Mouse (Mus musculus) hindbrain, embryonic 12.5 days (tissue): ENCODE measurements at regions not wholly inside any gene's neighbourhood (a gene's known extent, or its start where the extent isn't known, plus 50 kb on each side); places are given as distances from the start of the nearest gene placed in this dataset.

ENCODE experiments used
- ATAC-seq: fragments of 200-750 bp; cut with Nextera tagmentation; 2 replicates; pipeline ENCODE4 v1.8.0; 2017; ENCODE audit warnings: moderate TSS enrichment; ENCODE audit not compliant: low FRiP score
- H3K27ac ChIP-seq: fragments of 300-500 bp; sonication (generic); 2 replicates; pipeline ENCODE4 v1.5.1; 2016; ENCODE audit warnings: mild to moderate bottlenecking
- H3K27me3 ChIP-seq: fragments of 300-500 bp; sonication (generic); 2 replicates; pipeline ENCODE4 v1.6.1; 2016; ENCODE audit warnings: mild to moderate bottlenecking
- H3K36me3 ChIP-seq: fragments of 300-500 bp; sonication (generic); 2 replicates; pipeline ENCODE4 v1.6.1; 2016; ENCODE audit warnings: mild to moderate bottlenecking
- H3K4me1 ChIP-seq: fragments of 300-500 bp; sonication (generic); 2 replicates; pipeline ENCODE4 v1.6.1; 2016
- H3K4me2 ChIP-seq: fragments of 300-500 bp; sonication (generic); replicated peaks from 2 replicates; pipeline ENCODE4 v1.6.1; 2016; ENCODE audit warnings: mild to moderate bottlenecking
- H3K4me3 ChIP-seq: fragments of 300-500 bp; sonication (generic); 2 replicates; pipeline ENCODE4 v1.5.1; 2016; ENCODE audit warnings: mild to moderate bottlenecking
- H3K9ac ChIP-seq: fragments of 300-500 bp; sonication (generic); 2 replicates; pipeline ENCODE4 v1.6.1; 2016; ENCODE audit warnings: mild to moderate bottlenecking, moderate library complexity
- H3K9me3 ChIP-seq: fragments of 300-500 bp; sonication (generic); replicated peaks from 2 replicates; pipeline ENCODE4 v1.6.1; 2016; ENCODE audit warnings: mild to moderate bottlenecking
- WGBS: fragments of 180-500 bp; shearing (Covaris S2); methylation state at CpG from one replicate; pipeline ENCODE4 v1.1.7; 2016; 5-methylcytosine and 5-hydroxymethylcytosine counted together

- WGBS: 69% methylated on average over 4 of the region's 4 CpGs
- H3K4me1 ChIP-seq: peaks cover 1% of the 10 kb centered on the region; the same call in 1 of the 2 replicates
- H3K4me2 ChIP-seq: no peak overlapping the region
- H3K27me3 ChIP-seq: no peaks in the 10 kb centered on the region
- no peak overlapping the region for H3K9ac ChIP-seq
- H3K27ac ChIP-seq: no peak overlapping the region
- no peaks in the 10 kb centered on the region for H3K9me3 ChIP-seq
- H3K36me3 ChIP-seq: no peaks in the 10 kb centered on the region
- H3K4me3 ChIP-seq: no peak overlapping the region
- no peak for ATAC-seq
Observed at GRCm38 (mm10) chr12:39952854-39953253, 85.0 kb downstream of the Arl4a start.

GRCm38 (mm10) chr12:39951911-39952310, 85.9 kb downstream of the Arl4a start:
- H3K4me2 ChIP-seq: no peak overlapping the region
- ATAC-seq: no peak
- no peak overlapping the region for H3K4me3 ChIP-seq
- WGBS: 88% methylated on average over 6 of the region's 6 CpGs
- no peak overlapping the region for H3K9ac ChIP-seq
- H3K27me3 ChIP-seq: no peaks in the 10 kb centered on the region
- H3K9me3 ChIP-seq: no peaks in the 10 kb centered on the region
- no peaks in the 10 kb centered on the region for H3K4me1 ChIP-seq
- H3K27ac ChIP-seq: no peak overlapping the region
- H3K36me3 ChIP-seq: no peaks in the 10 kb centered on the region

DNA sequence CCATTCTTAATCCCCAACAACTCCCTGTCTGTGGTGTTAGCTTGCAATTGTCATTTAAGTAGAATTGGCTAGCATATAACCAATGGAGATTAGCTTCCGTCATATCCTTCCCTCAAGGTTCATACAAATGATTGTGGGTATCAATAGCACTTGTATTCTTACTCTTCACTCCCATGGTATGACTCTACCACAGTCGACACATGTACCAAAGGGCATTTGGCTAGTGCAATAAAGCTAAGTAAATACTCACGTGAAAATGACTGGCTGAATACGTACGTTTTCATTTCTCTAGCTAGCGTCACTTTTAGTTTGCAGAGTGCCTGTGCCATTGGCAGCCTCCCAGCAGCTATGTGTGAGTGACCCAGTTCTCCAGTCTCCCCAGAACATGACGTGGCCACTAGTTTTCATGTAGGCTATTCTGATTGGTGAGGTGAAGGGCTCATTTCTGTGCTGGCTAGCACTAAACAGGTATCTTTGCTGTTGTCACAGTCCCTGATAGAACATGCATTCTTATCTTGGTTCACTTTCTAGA, 87.5 kb downstream of the Arl4a start:
- no peaks in the 10 kb centered on the region for H3K4me1 ChIP-seq
- H3K4me3 ChIP-seq: no peak overlapping the region
- no peak overlapping the region for H3K4me2 ChIP-seq
- WGBS: 91% methylated on average over 7 of the region's 7 CpGs
- no peaks in the 10 kb centered on the region for H3K27me3 ChIP-seq
- no peak overlapping the region for H3K27ac ChIP-seq
- no peaks in the 10 kb centered on the region for H3K9me3 ChIP-seq
- ATAC-seq: no peak
- H3K36me3 ChIP-seq: no peaks in the 10 kb centered on the region
- H3K9ac ChIP-seq: no peak overlapping the region

DNA sequence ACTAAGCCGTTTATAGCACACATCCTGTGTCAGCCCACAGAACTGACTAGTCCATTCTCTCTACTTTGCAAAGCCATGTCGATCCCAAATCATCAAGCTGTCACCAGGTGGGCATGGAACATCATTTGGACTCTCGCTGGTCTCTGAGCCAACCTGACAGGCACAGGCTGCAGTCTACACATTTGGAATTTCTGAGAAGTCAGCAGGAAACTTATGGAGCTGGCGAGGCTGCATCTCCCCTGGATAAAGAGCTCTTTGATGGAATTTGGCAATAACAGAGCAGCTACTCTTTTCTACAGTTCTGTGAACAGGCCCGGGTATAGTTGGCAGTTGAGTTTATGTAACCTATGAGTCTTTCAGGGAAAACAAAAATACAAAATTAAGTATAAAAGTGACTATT, 94.9 kb downstream of the Arl4a start:
- H3K27me3 ChIP-seq: no peaks in the 10 kb centered on the region
- no peak for ATAC-seq
- no peaks in the 10 kb centered on the region for H3K36me3 ChIP-seq
- no peak overlapping the region for H3K27ac ChIP-seq
- WGBS: 64% methylated on average over 5 of the region's 5 CpGs
- no peak overlapping the region for H3K4me2 ChIP-seq
- H3K4me1 ChIP-seq: no peaks in the 10 kb centered on the region
- no peaks in the 10 kb centered on the region for H3K9me3 ChIP-seq
- H3K9ac ChIP-seq: no peak overlapping the region
- no peak overlapping the region for H3K4me3 ChIP-seq

GRCm38 (mm10) chr12:39941162-39941561, 96.7 kb downstream of the Arl4a start:
- H3K27me3 ChIP-seq: no peaks in the 10 kb centered on the region
- H3K9ac ChIP-seq: no peak overlapping the region
- ATAC-seq: no peak
- H3K36me3 ChIP-seq: no peaks in the 10 kb centered on the region
- 91% methylated on average over 1 of the region's 1 CpGs for WGBS
- no peaks in the 10 kb centered on the region for H3K9me3 ChIP-seq
- H3K4me1 ChIP-seq: no peaks in the 10 kb centered on the region
- no peak overlapping the region for H3K4me2 ChIP-seq
- no peak overlapping the region for H3K27ac ChIP-seq
- H3K4me3 ChIP-seq: no peak overlapping the region

DNA sequence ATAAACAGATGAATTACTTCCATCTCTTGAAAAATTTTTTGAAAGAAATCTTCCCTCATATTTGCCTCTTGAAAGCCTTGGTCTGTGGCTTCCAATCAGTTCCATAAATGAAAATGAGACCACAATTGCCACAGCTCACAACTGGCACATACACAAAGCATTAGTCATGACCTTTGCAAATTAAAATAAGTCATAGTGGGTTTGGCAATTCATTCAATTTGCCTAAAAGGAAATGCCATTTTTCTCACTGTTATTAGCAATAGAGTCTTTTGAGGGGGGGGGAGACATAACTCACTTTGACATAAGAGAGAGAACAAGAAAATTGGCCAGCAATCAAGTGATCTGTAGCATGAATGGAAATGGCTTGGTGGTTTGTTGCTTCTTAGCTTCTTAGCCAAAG, 98.8 kb downstream of the Arl4a start:
- Histone ChIP-seq H3K4me1 (no peaks in the 10 kb centered on the region), H3K9ac (no peak overlapping the region), H3K36me3 (no peaks in the 10 kb centered on the region), H3K9me3 (no peaks in the 10 kb centered on the region), H3K4me3 (no peak overlapping the region), H3K27ac (no peak overlapping the region), H3K27me3 (no peaks in the 10 kb centered on the region), H3K4me2 (no peak overlapping the region)
- no peak for ATAC-seq

DNA sequence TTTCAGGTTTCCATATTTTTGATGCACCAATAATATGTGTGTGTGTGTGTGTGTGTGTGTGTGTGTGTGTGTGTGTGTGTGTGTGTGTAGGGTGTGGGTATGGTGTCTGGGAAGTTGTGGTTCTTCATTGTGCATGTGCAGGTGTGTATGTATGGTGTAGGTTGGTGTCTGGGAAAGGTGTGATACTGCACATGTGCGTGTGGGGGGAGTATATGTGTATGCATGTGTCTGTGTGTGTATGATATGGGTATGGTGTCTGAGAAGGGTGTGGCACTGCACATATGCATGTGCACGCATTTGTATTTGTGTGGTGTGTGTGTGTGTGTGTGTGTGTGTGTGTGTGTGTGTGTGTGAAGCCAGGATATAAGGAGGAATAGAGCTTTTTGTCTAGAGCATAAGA, 99.6 kb downstream of the Arl4a start:
- H3K27me3 ChIP-seq: no peaks in the 10 kb centered on the region
- H3K4me3 ChIP-seq: no peak overlapping the region
- ATAC-seq: no peak
- H3K4me1 ChIP-seq: no peaks in the 10 kb centered on the region
- WGBS: 92% methylated on average over 2 of the region's 2 CpGs
- H3K9ac ChIP-seq: no peak overlapping the region
- H3K27ac ChIP-seq: no peak overlapping the region
- no peaks in the 10 kb centered on the region for H3K9me3 ChIP-seq
- no peaks in the 10 kb centered on the region for H3K36me3 ChIP-seq
- H3K4me2 ChIP-seq: no peak overlapping the region

- Histone ChIP-seq H3K4me1 (no peaks in the 10 kb centered on the region), H3K4me3 (no peak overlapping the region), H3K27me3 (no peaks in the 10 kb centered on the region), H3K9ac (no peak overlapping the region), H3K9me3 (no peaks in the 10 kb centered on the region), H3K4me2 (no peak overlapping the region), H3K27ac (no peak overlapping the region), H3K36me3 (no peaks in the 10 kb centered on the region)
- no peak for ATAC-seq
- 63% methylated on average over 11 of the region's 11 CpGs for WGBS
Observed at GRCm38 (mm10) chr12:39936331-39936730, 101.5 kb downstream of the Arl4a start.

DNA sequence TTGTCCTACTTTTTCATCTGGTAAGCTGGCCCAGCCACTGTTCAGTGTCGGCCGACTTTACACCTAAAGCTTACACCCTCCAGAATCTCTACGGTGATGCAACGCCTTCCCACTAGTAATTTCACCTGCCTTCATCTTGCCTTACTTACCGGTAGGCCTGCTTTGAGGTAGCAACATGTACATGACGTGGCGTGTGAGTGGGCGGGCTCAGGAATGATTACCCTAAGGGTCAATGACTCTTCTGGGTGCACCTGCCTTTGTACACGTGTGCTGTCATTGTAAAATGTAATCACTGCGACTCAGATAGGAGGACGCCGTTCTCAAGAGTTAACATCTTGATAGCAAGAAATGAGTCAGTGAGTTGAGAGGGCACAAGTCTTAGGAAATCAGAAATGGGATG, 102.0 kb downstream of the Arl4a start:
- Histone ChIP-seq H3K27ac (no peak overlapping the region), H3K9me3 (no peaks in the 10 kb centered on the region), H3K4me2 (no peak overlapping the region), H3K36me3 (no peaks in the 10 kb centered on the region), H3K27me3 (no peaks in the 10 kb centered on the region), H3K9ac (no peak overlapping the region), H3K4me3 (no peak overlapping the region), H3K4me1 (no peaks in the 10 kb centered on the region)
- 87% methylated on average over 12 of the region's 12 CpGs for WGBS
- no peak for ATAC-seq

GRCm38 (mm10) chr12:39934877-39935276, 102.9 kb downstream of the Arl4a start:
- no peaks in the 10 kb centered on the region for H3K9me3 ChIP-seq
- no peaks in the 10 kb centered on the region for H3K36me3 ChIP-seq
- no peaks in the 10 kb centered on the region for H3K27me3 ChIP-seq
- ATAC-seq: no peak
- H3K4me2 ChIP-seq: no peak overlapping the region
- H3K4me3 ChIP-seq: no peak overlapping the region
- H3K4me1 ChIP-seq: no peaks in the 10 kb centered on the region
- 78% methylated on average over 4 of the region's 4 CpGs for WGBS
- no peak overlapping the region for H3K9ac ChIP-seq
- H3K27ac ChIP-seq: no peak overlapping the region

DNA sequence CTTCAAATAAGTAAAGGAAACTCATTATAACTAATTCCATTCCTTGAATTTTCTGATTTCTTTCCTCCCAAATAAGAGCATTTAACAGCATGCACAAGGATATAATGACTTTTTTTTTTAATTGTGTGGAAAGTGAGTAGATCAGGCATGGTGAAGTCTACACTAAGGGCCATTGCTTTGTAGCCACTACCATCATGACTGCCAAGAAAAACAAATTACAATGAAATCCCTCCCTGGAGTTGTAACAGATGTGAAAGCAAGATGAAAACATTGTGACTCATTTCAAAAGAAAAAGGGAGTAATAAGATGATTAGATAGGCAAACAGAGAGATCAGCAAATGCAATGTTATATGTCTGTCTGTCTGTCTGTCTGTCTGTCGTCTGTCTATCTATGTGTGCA, 106.6 kb downstream of the Arl4a start:
- Histone ChIP-seq H3K4me3 (no peak overlapping the region), H3K9me3 (no peaks in the 10 kb centered on the region), H3K9ac (no peak overlapping the region), H3K4me1 (no peaks in the 10 kb centered on the region), H3K27me3 (no peaks in the 10 kb centered on the region), H3K27ac (no peak overlapping the region), H3K4me2 (no peak overlapping the region), H3K36me3 (no peaks in the 10 kb centered on the region)
- no peak for ATAC-seq
- WGBS: 88% methylated on average over 1 of the region's 1 CpGs

DNA sequence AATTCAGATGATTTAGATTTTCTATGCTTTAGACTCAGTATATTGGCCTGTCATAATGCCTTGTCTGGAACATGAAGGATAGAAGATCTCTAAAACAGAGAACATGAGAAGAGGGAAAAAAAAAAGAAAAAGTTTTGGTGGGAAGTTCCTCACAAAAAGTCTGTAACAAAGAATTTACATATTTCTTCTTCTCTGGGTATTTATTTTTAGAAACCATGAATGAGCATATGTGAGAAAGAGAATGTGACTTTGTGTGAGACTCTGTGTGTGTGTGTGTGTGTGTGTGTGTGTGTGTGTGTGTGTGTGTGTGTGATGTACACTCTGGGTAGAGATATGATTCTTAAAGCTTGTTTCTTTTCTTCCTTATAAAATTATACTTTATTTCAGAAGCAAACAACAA, 109.9 kb downstream of the Arl4a start:
- H3K4me1 ChIP-seq: no peaks in the 10 kb centered on the region
- H3K9me3 ChIP-seq: no peaks in the 10 kb centered on the region
- no peak overlapping the region for H3K27ac ChIP-seq
- no peaks in the 10 kb centered on the region for H3K36me3 ChIP-seq
- no peak overlapping the region for H3K4me3 ChIP-seq
- no peak for ATAC-seq
- no peak overlapping the region for H3K4me2 ChIP-seq
- H3K9ac ChIP-seq: no peak overlapping the region
- H3K27me3 ChIP-seq: no peaks in the 10 kb centered on the region

GRCm38 (mm10) chr12:39927014-39927413, 110.8 kb downstream of the Arl4a start:
- H3K27ac ChIP-seq: no peak overlapping the region
- H3K9me3 ChIP-seq: no peaks in the 10 kb centered on the region
- H3K4me2 ChIP-seq: no peak overlapping the region
- no peaks in the 10 kb centered on the region for H3K27me3 ChIP-seq
- ATAC-seq: no peak
- H3K4me1 ChIP-seq: no peaks in the 10 kb centered on the region
- no peak overlapping the region for H3K4me3 ChIP-seq
- WGBS: 84% methylated on average over 8 of the region's 8 CpGs
- H3K36me3 ChIP-seq: no peaks in the 10 kb centered on the region
- no peak overlapping the region for H3K9ac ChIP-seq

DNA sequence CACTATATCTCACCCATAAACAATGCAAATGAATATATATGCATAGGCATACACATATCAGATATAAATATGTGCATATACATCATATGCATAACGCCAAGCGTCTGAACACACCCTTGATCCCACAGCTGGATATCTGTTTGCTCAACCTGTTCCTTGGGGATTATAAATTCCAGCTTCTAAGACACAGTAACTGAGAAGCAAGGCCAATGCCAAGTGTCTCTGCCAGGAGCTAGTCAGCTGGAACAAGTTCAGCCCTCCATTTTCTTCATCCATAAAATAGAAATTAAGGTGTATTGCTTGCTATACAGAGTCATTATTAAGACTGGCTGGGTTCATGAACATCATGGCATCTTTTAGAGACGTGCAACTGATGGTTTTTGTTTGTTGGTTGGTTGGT, 116.3 kb downstream of the Arl4a start:
- no peaks in the 10 kb centered on the region for H3K9me3 ChIP-seq
- H3K9ac ChIP-seq: no peak overlapping the region
- H3K27ac ChIP-seq: no peak overlapping the region
- no peak overlapping the region for H3K4me3 ChIP-seq
- no peaks in the 10 kb centered on the region for H3K36me3 ChIP-seq
- H3K4me1 ChIP-seq: peaks cover 8% of the 10 kb centered on the region; the same call in 1 of the 2 replicates
- 86% methylated on average over 3 of the region's 3 CpGs for WGBS
- H3K4me2 ChIP-seq: no peak overlapping the region
- ATAC-seq: no peak
- H3K27me3 ChIP-seq: no peaks in the 10 kb centered on the region
